Mouse (Mus musculus): ENCODE results near the gene Sh2b3. TPM values are rescaled to one million over a fixed set of nuclear protein-coding genes. Genes with fewer than 3 reads are reported as not detected.

Sh2b3 gene
- polyA plus RNA-seq, 1 experiment from 2014 or later, result 13.9 TPM

- DNase-seq (ENCODE audit: low spot score), result no peak
Observed at GRCm38 (mm10) chr5:121824121-121824520, 13.3 kb downstream of the Sh2b3 start.

- DNase-seq (ENCODE audit: low spot score), result no peak
Observed at GRCm38 (mm10) chr5:121823668-121824067, 13.8 kb downstream of the Sh2b3 start.

GRCm38 (mm10) chr5:121822786-121823505, 14.5 kb downstream of the Sh2b3 start:
- DNase-seq (ENCODE audit: low spot score), result no peak

GRCm38 (mm10) chr5:121821552-121821951, 15.9 kb downstream of the Sh2b3 start:
- no peak for DNase-seq (ENCODE audit: low spot score)

- DNase-seq (ENCODE audit: low spot score), result no peak
Observed at GRCm38 (mm10) chr5:121821116-121821515, 16.3 kb downstream of the Sh2b3 start.

- no peak for DNase-seq (ENCODE audit: low spot score)
Observed at GRCm38 (mm10) chr5:121820657-121821056, 16.8 kb downstream of the Sh2b3 start.

GRCm38 (mm10) chr5:121820161-121820560, 17.3 kb downstream of the Sh2b3 start:
- DNase-seq (ENCODE audit: low spot score), result no peak

- no peak for DNase-seq (ENCODE audit: low spot score)
Observed at GRCm38 (mm10) chr5:121819559-121819958, 17.9 kb downstream of the Sh2b3 start.

GRCm38 (mm10) chr5:121818862-121819261, 18.6 kb downstream of the Sh2b3 start:
- no peak for DNase-seq (ENCODE audit: low spot score)

- no peak for DNase-seq (ENCODE audit: low spot score)
Observed at GRCm38 (mm10) chr5:121818401-121818800, 19.0 kb downstream of the Sh2b3 start.

- no peak for DNase-seq (ENCODE audit: low spot score)
Observed at GRCm38 (mm10) chr5:121817551-121817950, 19.9 kb downstream of the Sh2b3 start.

GRCm38 (mm10) chr5:121816611-121817010, 20.8 kb downstream of the Sh2b3 start:
- DNase-seq (ENCODE audit: low spot score), result no peak

- no peak for DNase-seq (ENCODE audit: low spot score)
Observed at GRCm38 (mm10) chr5:121815867-121816380, 21.5 kb downstream of the Sh2b3 start.

GRCm38 (mm10) chr5:121815067-121815466, 22.4 kb downstream of the Sh2b3 start:
- peak; percentile 27 for DNase-seq (ENCODE audit: low spot score)

GRCm38 (mm10) chr5:121813744-121814143, 23.7 kb downstream of the Sh2b3 start:
- DNase-seq (ENCODE audit: low spot score), result no peak

GRCm38 (mm10) chr5:121812526-121813243, 24.8 kb downstream of the Sh2b3 start:
- DNase-seq (ENCODE audit: low spot score), result no peak

- DNase-seq (ENCODE audit: low spot score), result peak; percentile 31
Observed at GRCm38 (mm10) chr5:121811485-121811931, 25.9 kb downstream of the Sh2b3 start.

GRCm38 (mm10) chr5:121810331-121811151, 26.9 kb downstream of the Sh2b3 start:
- no peak for DNase-seq (ENCODE audit: low spot score)

- DNase-seq (ENCODE audit: low spot score), result no peak
Observed at GRCm38 (mm10) chr5:121809667-121810224, 27.7 kb downstream of the Sh2b3 start.

GRCm38 (mm10) chr5:121808202-121808601, 29.2 kb downstream of the Sh2b3 start:
- DNase-seq (ENCODE audit: low spot score), result no peak

- DNase-seq (ENCODE audit: low spot score), result no peak
Observed at GRCm38 (mm10) chr5:121807186-121807585, 30.3 kb downstream of the Sh2b3 start.

Measured in thymus, postnatal 0 days (tissue).